Mouse (Mus musculus): Measurements from ENCODE around the gene Hist1h2ag. TPM values are rescaled to one million over a fixed set of nuclear protein-coding genes. Genes with fewer than 3 reads are reported as not detected.

Hist1h2ag gene
- polyA plus RNA-seq, 1 experiment: not detected

- peak; percentile 84 for DNase-seq
- Histone ChIP-seq H3K27me3 (replicated peaks; ENCODE audit: control insufficient read depth, insufficient read depth, low read length) (no peaks in the 10 kb centered on the region), H3K36me3 (ENCODE audit: control insufficient read depth, insufficient read depth, low read length) (no peaks in the 10 kb centered on the region), H3K4me3 (ENCODE audit: insufficient read depth, low read depth, low read length) (peak overlapping the region; percentile 31; the same call in 1 of the 2 replicates), H3K27ac (ENCODE audit: insufficient read depth, low read depth, low read length) (peak overlapping the region; percentile 96), H3K4me1 (ENCODE audit: control insufficient read depth, insufficient read depth, low read length) (peaks cover 3% of the 10 kb centered on the region; the same call in 1 of the 2 replicates)
- TF ChIP-seq CTCF (conservative IDR thresholded peaks at IDR 0.05; ENCODE audit: insufficient read depth, insufficient read length, low read depth, low read length): no peak
- TF ChIP-seq POLR2A (IDR thresholded peaks at IDR 0.05; ENCODE audit: low read depth, low read length): no peak
- WGBS: 3% methylated on average over 14 of the region's 14 CpGs
Observed at GRCm38 (mm10) chr13:22034443-22035266, 8.1 kb downstream of the Hist1h2ag start.

- DNase-seq: no peak
- Histone ChIP-seq H3K4me3 (ENCODE audit: insufficient read depth, low read depth, low read length) (no peak overlapping the region), H3K36me3 (ENCODE audit: control insufficient read depth, insufficient read depth, low read length) (no peaks in the 10 kb centered on the region), H3K27me3 (replicated peaks; ENCODE audit: control insufficient read depth, insufficient read depth, low read length) (no peaks in the 10 kb centered on the region), H3K27ac (ENCODE audit: insufficient read depth, low read depth, low read length) (peak overlapping the region; percentile 89), H3K4me1 (ENCODE audit: control insufficient read depth, insufficient read depth, low read length) (peaks cover 3% of the 10 kb centered on the region; the same call in 1 of the 2 replicates)
- no peak for TF ChIP-seq POLR2A (IDR thresholded peaks at IDR 0.05; ENCODE audit: low read depth, low read length)
- no peak for TF ChIP-seq CTCF (conservative IDR thresholded peaks at IDR 0.05; ENCODE audit: insufficient read depth, insufficient read length, low read depth, low read length)
- WGBS: 46% methylated on average over 5 of the region's 5 CpGs
Observed at GRCm38 (mm10) chr13:22033741-22034442, 8.9 kb downstream of the Hist1h2ag start.

GRCm38 (mm10) chr13:22030493-22030892, 12.3 kb downstream of the Hist1h2ag start:
- 4% methylated on average over 4 of the region's 4 CpGs for WGBS
- TF ChIP-seq POLR2A (IDR thresholded peaks at IDR 0.05; ENCODE audit: low read depth, low read length) (no peak), CTCF (conservative IDR thresholded peaks at IDR 0.05; ENCODE audit: insufficient read depth, insufficient read length, low read depth, low read length) (no peak)
- Histone ChIP-seq H3K4me3 (ENCODE audit: insufficient read depth, low read depth, low read length) (no peak overlapping the region), H3K4me1 (ENCODE audit: control insufficient read depth, insufficient read depth, low read length) (no peaks in the 10 kb centered on the region; the same call in 1 of the 2 replicates), H3K27me3 (replicated peaks; ENCODE audit: control insufficient read depth, insufficient read depth, low read length) (no peaks in the 10 kb centered on the region), H3K27ac (ENCODE audit: insufficient read depth, low read depth, low read length) (no peak overlapping the region), H3K36me3 (ENCODE audit: control insufficient read depth, insufficient read depth, low read length) (no peaks in the 10 kb centered on the region)
- peak; percentile 37 for DNase-seq

- TF ChIP-seq POLR2A (IDR thresholded peaks at IDR 0.05; ENCODE audit: low read depth, low read length): no peak
- no peak for TF ChIP-seq CTCF (conservative IDR thresholded peaks at IDR 0.05; ENCODE audit: insufficient read depth, insufficient read length, low read depth, low read length)
- WGBS: 63% methylated on average over 8 of the region's 8 CpGs
- H3K27me3 ChIP-seq (replicated peaks; ENCODE audit: control insufficient read depth, insufficient read depth, low read length): no peaks in the 10 kb centered on the region
- H3K4me3 ChIP-seq (ENCODE audit: insufficient read depth, low read depth, low read length): no peak overlapping the region
- no peak overlapping the region for H3K27ac ChIP-seq (ENCODE audit: insufficient read depth, low read depth, low read length)
- H3K4me1 ChIP-seq (ENCODE audit: control insufficient read depth, insufficient read depth, low read length): no peaks in the 10 kb centered on the region; the same call in 1 of the 2 replicates
- H3K36me3 ChIP-seq (ENCODE audit: control insufficient read depth, insufficient read depth, low read length): no peaks in the 10 kb centered on the region
- no peak for DNase-seq
Observed at GRCm38 (mm10) chr13:22029928-22030327, 12.8 kb downstream of the Hist1h2ag start.

GRCm38 (mm10) chr13:22028673-22029460, 13.9 kb downstream of the Hist1h2ag start:
- H3K36me3 ChIP-seq (ENCODE audit: control insufficient read depth, insufficient read depth, low read length): no peaks in the 10 kb centered on the region
- TF ChIP-seq POLR2A (IDR thresholded peaks at IDR 0.05; ENCODE audit: low read depth, low read length) (no peak), CTCF (conservative IDR thresholded peaks at IDR 0.05; ENCODE audit: insufficient read depth, insufficient read length, low read depth, low read length) (peak; percentile 98)
- 4% methylated on average over 40 of the region's 40 CpGs for WGBS
- peak overlapping the region; percentile 51 for H3K4me3 ChIP-seq (ENCODE audit: insufficient read depth, low read depth, low read length)
- H3K4me1 ChIP-seq (ENCODE audit: control insufficient read depth, insufficient read depth, low read length): no peaks in the 10 kb centered on the region; the same call in 1 of the 2 replicates
- no peak overlapping the region for H3K27ac ChIP-seq (ENCODE audit: insufficient read depth, low read depth, low read length)
- peak; percentile 97 for DNase-seq
- H3K27me3 ChIP-seq (replicated peaks; ENCODE audit: control insufficient read depth, insufficient read depth, low read length): no peaks in the 10 kb centered on the region

GRCm38 (mm10) chr13:22026058-22027031, 16.4 kb downstream of the Hist1h2ag start:
- 12% methylated on average over 35 of the region's 35 CpGs for WGBS
- peak; percentile 85 for DNase-seq
- Histone ChIP-seq H3K36me3 (ENCODE audit: control insufficient read depth, insufficient read depth, low read length) (no peaks in the 10 kb centered on the region), H3K4me1 (ENCODE audit: control insufficient read depth, insufficient read depth, low read length) (no peaks in the 10 kb centered on the region), H3K27ac (ENCODE audit: insufficient read depth, low read depth, low read length) (no peak overlapping the region), H3K27me3 (replicated peaks; ENCODE audit: control insufficient read depth, insufficient read depth, low read length) (no peaks in the 10 kb centered on the region), H3K4me3 (ENCODE audit: insufficient read depth, low read depth, low read length) (peak overlapping the region; percentile 11)
- no peak for TF ChIP-seq CTCF (conservative IDR thresholded peaks at IDR 0.05; ENCODE audit: insufficient read depth, insufficient read length, low read depth, low read length)
- TF ChIP-seq POLR2A (IDR thresholded peaks at IDR 0.05; ENCODE audit: low read depth, low read length): no peak

Measured in kidney, adult 2 months (tissue).